Comparison of ENCODE assay signal across 9 mouse cellular contexts in the genomic region with DNA sequence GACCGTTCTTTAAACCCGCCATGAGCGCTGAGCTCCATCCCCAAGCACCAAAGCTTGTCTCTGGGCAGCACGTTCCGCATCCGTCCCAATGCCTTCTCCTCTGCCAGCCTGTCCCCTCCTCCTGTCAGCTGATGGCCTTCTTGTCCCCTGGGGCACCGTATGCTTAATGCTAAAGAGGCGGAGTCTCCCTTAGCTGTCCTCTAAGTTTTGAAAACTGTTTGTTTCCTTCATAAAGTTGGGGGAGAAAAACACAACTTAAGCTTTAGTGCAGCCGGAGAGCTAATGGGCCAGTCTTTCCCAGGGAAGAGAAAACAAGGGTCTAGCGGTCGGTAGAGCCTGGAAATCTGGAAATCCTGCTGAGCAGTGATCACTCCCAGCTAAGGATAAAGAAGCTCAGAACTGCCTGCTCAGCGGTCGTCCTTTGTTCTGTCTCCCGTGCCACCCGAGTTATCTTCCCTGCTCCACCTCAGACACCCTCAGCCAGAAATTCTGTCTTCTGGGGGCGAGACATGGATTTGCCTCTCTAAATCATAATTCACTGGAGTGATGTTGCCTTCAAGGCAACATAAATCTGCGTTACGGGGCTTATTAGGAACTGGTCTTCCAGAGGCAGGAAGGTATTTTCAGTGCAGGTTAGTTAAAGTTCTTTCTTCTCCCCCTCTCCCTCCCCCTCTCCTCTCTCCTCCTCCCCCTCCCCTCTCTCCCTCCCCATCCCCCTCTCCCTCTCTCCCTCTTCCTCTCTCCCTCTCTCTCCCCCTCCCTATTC.
DNase-seq lines count a peak whose midpoint lies in the region; ATAC-seq and TF ChIP-seq lines count a peak whose summit lies in the region.
"Had no signal": no experiment of that assay in that cellular context is flagged by ENCODE, and none has a peak within 500 bp of the region (broad histone marks: within the 10 kb centered on the region; RNA-seq: fewer than 3 reads in every experiment).

No protein-coding gene starts in this region.

- H3K27me3 ChIP-seq in embryonic facial prominence, embryonic 10.5 days (replicated peaks; ENCODE audit: low read depth, poor library complexity, severe bottlenecking) = peaks cover 32% of the 10 kb centered on the region
- H3K27me3 ChIP-seq in intestine, postnatal 0 days (replicated peaks; ENCODE audit: control insufficient read depth, insufficient read depth, low read length) = peaks cover 12% of the 10 kb centered on the region; the same call in 1 of the 2 replicates
- no peaks in the 10 kb centered on the region for H3K27me3 ChIP-seq in stomach, embryonic 14.5 days (ENCODE audit: control insufficient read depth, insufficient read depth, low read length)

- H3K9me3 ChIP-seq in embryonic facial prominence, embryonic 10.5 days = no peaks in the 10 kb centered on the region
- no peaks in the 10 kb centered on the region for H3K9me3 ChIP-seq in intestine, postnatal 0 days (ENCODE audit: control insufficient read depth)
- no peaks in the 10 kb centered on the region for H3K9me3 ChIP-seq in stomach, embryonic 14.5 days (ENCODE audit: control insufficient read depth, low read depth, low read length)

- no peak overlapping the region; the same call in 1 of the 2 replicates for H3K4me3 ChIP-seq in layer of hippocampus, adult 2 months
- peak overlapping the region; percentile 45 for H3K4me3 ChIP-seq in embryonic facial prominence, embryonic 10.5 days
- peak overlapping the region; percentile 2; the same call in 1 of the 2 replicates for H3K4me3 ChIP-seq in intestine, postnatal 0 days (ENCODE audit: low read depth, low read length)
- H3K4me3 ChIP-seq in stomach, embryonic 14.5 days (ENCODE audit: low read depth, low read length) = peak overlapping the region; percentile 2; the same call in 1 of the 2 replicates

- H3K4me1 ChIP-seq in embryonic facial prominence, embryonic 10.5 days = peaks cover 68% of the 10 kb centered on the region
- 0 out of 2 replicates have a peak, but pooled peaks cover 2% of the 10 kb centered on the region for H3K4me1 ChIP-seq in intestine, postnatal 0 days (replicated peaks; ENCODE audit: control insufficient read depth, insufficient read depth, low read length)
- H3K4me1 ChIP-seq in stomach, embryonic 14.5 days (ENCODE audit: control insufficient read depth, insufficient read depth, low read length) = peaks cover 10% of the 10 kb centered on the region

- no peaks in the 10 kb centered on the region for H3K36me3 ChIP-seq in embryonic facial prominence, embryonic 10.5 days (replicated peaks)
- H3K36me3 ChIP-seq in intestine, postnatal 0 days (ENCODE audit: control insufficient read depth, insufficient read depth) = no peaks in the 10 kb centered on the region
- H3K36me3 ChIP-seq in stomach, embryonic 14.5 days (ENCODE audit: control insufficient read depth, insufficient read depth, low read length) = no peaks in the 10 kb centered on the region

- peak overlapping the region; percentile 69; the same call in 1 of the 2 replicates for H3K27ac ChIP-seq in layer of hippocampus, adult 2 months
- peak overlapping the region; percentile 87 for H3K27ac ChIP-seq in embryonic facial prominence, embryonic 10.5 days (replicated peaks)
- H3K27ac ChIP-seq in intestine, postnatal 0 days (ENCODE audit: low read depth, low read length) = no peak overlapping the region
- no peak overlapping the region for H3K27ac ChIP-seq in stomach, embryonic 14.5 days (ENCODE audit: low read length)

- no peak for TF ChIP-seq CTCF in layer of hippocampus, adult 2 months (conservative IDR thresholded peaks at IDR 0.05)
- TF ChIP-seq CTCF in intestine, postnatal 0 days (IDR thresholded peaks at IDR 0.05; ENCODE audit: low read depth) = no peak

- under 1% methylated on average over 18 of the region's 18 CpGs for WGBS in embryonic facial prominence, embryonic 10.5 days
- 8% methylated on average over 18 of the region's 18 CpGs for WGBS in intestine, postnatal 0 days
- WGBS in stomach, embryonic 14.5 days = 5% methylated on average over 18 of the region's 18 CpGs

- intact Hi-C loops in left cerebral cortex, postnatal 4 days (cut with DNase I) = no loop called here

- no peak for DNase-seq in layer of hippocampus, adult 2 months (ENCODE audit: low spot score in 2 of 2)
- no peak for DNase-seq in layer of hippocampus, postnatal 36 days
- DNase-seq in embryonic facial prominence, embryonic 10.5 days (ENCODE audit: low spot score) = peak; percentile 60
- no peak for DNase-seq in left cerebral cortex, postnatal 4 days
- no peak for DNase-seq in spleen, postnatal 14 days (ENCODE audit: low spot score in 2 of 2)
- no peak for DNase-seq in testis, postnatal 10 days (ENCODE audit: low spot score)
- DNase-seq: kidney, postnatal 25 days had no signal

- no peak for ATAC-seq in intestine, postnatal 0 days
- no peak for ATAC-seq in stomach, embryonic 14.5 days (ENCODE audit: insufficient number of reproducible peaks, insufficient read depth, low FRiP score, low read depth)

- H3K4me2 ChIP-seq in intestine, postnatal 0 days (replicated peaks; ENCODE audit: low read depth) = peak overlapping the region; percentile 52
- peak overlapping the region; percentile 35 for H3K4me2 ChIP-seq in stomach, embryonic 14.5 days (replicated peaks; ENCODE audit: low read depth, low read length)

- no peak overlapping the region for H3K9ac ChIP-seq in intestine, postnatal 0 days (ENCODE audit: low read depth, low read length)
- H3K9ac ChIP-seq in stomach, embryonic 14.5 days (replicated peaks; ENCODE audit: low read depth, low read length) = no peak overlapping the region

Comparison
In these comparisons a context has a peak if more than half of its experiments do, and no peak if none do; other contexts are left out.
1. H3K27ac ChIP-seq: peak in layer of hippocampus, adult 2 months (single experiment) and embryonic facial prominence, embryonic 10.5 days (single experiment); none in intestine, postnatal 0 days (single experiment) and stomach, embryonic 14.5 days (single experiment).